Mouse (Mus musculus) adrenal gland, postnatal 14 days (tissue): ENCODE data around the gene Sirpa. TPM values are rescaled to one million over a fixed set of nuclear protein-coding genes. Genes with fewer than 3 reads are reported as not detected.

Source experiments
- DNase-seq: peaks from one replicate; pipeline ENCODE4 v3.0.0; 2021; ENCODE audit warnings: mixed read lengths
- total RNA-seq: library from RNA; stranded (reverse); gene quantifications from 2 replicates; pipeline ENCODE4 v1.2.3, GENCODE M21; 2021

Sirpa gene
- total RNA-seq, 1 experiment from 2014 or later, result 39.9 TPM

GRCm38 (mm10) chr2:129606269-129606668 lies 13.6 kb downstream of the Sirpa start:
- DNase-seq, result no peak

GRCm38 (mm10) chr2:129606899-129607298 lies 14.3 kb downstream of the Sirpa start:
- no peak for DNase-seq

- no peak for DNase-seq
Observed at GRCm38 (mm10) chr2:129613971-129614370, 21.3 kb downstream of the Sirpa start.

- DNase-seq, result no peak
Observed at GRCm38 (mm10) chr2:129614482-129615185, 22.0 kb downstream of the Sirpa start.

- no peak for DNase-seq
Observed at GRCm38 (mm10) chr2:129620148-129620547, 27.5 kb downstream of the Sirpa start.

GRCm38 (mm10) chr2:129620881-129621280 lies 28.2 kb downstream of the Sirpa start:
- DNase-seq, result no peak

- no peak for DNase-seq
Observed at GRCm38 (mm10) chr2:129621654-129622490, 29.2 kb downstream of the Sirpa start.

GRCm38 (mm10) chr2:129622918-129623317 lies 30.3 kb downstream of the Sirpa start:
- DNase-seq, result no peak

- DNase-seq, result no peak
Observed at GRCm38 (mm10) chr2:129623771-129624170, 31.1 kb downstream of the Sirpa start.

GRCm38 (mm10) chr2:129624246-129624918 lies 31.7 kb downstream of the Sirpa start:
- DNase-seq, result no peak

GRCm38 (mm10) chr2:129624956-129625355 lies 32.3 kb downstream of the Sirpa start:
- DNase-seq, result no peak

- no peak for DNase-seq
Observed at GRCm38 (mm10) chr2:129625845-129626244, 33.2 kb downstream of the Sirpa start.

GRCm38 (mm10) chr2:129626621-129627061 lies 34.0 kb downstream of the Sirpa start:
- DNase-seq, result no peak

- no peak for DNase-seq
Observed at GRCm38 (mm10) chr2:129627133-129627532, 34.5 kb downstream of the Sirpa start.

GRCm38 (mm10) chr2:129627811-129628210 lies 35.2 kb downstream of the Sirpa start:
- DNase-seq, result no peak

- DNase-seq, result no peak
Observed at GRCm38 (mm10) chr2:129628456-129629185, 36.0 kb downstream of the Sirpa start.

GRCm38 (mm10) chr2:129629786-129630531 lies 37.3 kb downstream of the Sirpa start:
- no peak for DNase-seq

GRCm38 (mm10) chr2:129630532-129630886 lies 37.9 kb downstream of the Sirpa start:
- no peak for DNase-seq

GRCm38 (mm10) chr2:129630978-129631660 lies 38.5 kb downstream of the Sirpa start:
- peak; percentile 34 for DNase-seq

- DNase-seq, result no peak
Observed at GRCm38 (mm10) chr2:129632324-129632723, 39.7 kb downstream of the Sirpa start.
